Mouse (Mus musculus) cerebellum, adult 9-11 months (tissue): ENCODE measurements at regions not wholly inside any gene's neighbourhood (a gene's known extent, or its start where the extent isn't known, plus 50 kb on each side); places are given as distances from the start of the nearest gene placed in this dataset.

Experiments used
- DNase-seq: peaks from one replicate; pipeline ENCODE4 v3.0.0; 2022

GRCm38 (mm10) chr12:58581811-58582572 is 312.9 kb upstream of the Clec14a start:
- DNase-seq, result no peak

DNA sequence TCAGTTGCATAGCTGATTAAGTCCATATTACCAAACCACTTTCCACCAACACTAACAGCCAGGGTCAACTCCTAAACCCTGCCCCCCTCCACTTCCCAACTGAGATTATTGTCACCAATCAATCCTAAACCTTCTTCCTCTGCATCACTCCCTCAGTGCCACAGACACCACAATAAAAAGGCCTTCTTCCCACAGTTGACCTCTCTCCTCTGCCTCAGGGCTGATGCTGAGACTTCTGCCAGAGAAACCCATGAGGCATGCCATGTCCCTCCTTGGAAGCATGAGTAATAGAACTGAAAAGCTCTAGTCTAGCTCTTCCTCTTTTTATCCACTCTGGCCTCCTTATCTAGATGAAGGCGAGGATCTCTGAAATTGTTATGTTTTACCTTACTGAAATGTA is 300.0 kb upstream of the Clec14a start:
- no peak for DNase-seq

DNA sequence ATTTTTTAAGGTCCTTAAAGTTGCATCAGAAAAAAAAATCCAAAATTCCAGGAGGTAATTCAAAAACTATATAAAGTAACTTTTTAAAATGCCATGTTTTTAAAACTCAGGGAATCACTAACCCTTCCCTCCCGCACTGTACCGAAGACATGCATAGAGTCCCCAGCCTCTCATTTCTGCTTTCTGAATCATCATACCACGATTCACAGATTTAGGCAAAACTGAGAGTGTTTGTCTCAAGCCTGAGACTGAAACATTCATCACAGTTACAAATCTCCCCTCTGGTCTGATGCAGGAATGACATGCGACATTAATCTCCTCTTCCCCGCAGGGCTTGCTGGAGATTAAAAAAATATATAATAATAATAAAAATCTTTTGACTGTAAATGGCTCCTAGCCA is 291.8 kb upstream of the Clec14a start:
- DNase-seq, result no peak

GRCm38 (mm10) chr12:58559833-58560232 is 290.7 kb upstream of the Clec14a start:
- DNase-seq, result no peak

DNA sequence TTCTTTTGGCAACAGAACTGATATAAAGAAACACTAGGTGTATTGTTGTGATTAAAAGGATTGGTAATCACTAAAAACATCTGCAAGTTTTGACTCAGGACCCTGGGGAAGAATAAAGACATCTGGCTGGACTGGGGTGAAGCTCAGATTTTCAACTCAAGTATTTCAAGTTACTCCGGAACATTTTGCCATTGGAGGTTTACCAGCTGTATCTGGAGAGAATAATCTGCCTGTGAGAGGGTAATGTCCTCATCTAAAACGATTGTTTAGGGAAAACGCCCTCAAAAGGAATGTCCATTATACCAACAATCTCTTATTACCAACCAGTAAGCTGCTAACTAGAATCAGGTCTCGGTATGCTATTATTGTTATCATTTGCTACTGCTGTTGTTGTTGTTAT is 288.2 kb upstream of the Clec14a start:
- DNase-seq, result no peak

GRCm38 (mm10) chr12:58556741-58557140 is 287.7 kb upstream of the Clec14a start:
- DNase-seq, result no peak

GRCm38 (mm10) chr12:58556060-58556459 is 287.0 kb upstream of the Clec14a start:
- no peak for DNase-seq

DNA sequence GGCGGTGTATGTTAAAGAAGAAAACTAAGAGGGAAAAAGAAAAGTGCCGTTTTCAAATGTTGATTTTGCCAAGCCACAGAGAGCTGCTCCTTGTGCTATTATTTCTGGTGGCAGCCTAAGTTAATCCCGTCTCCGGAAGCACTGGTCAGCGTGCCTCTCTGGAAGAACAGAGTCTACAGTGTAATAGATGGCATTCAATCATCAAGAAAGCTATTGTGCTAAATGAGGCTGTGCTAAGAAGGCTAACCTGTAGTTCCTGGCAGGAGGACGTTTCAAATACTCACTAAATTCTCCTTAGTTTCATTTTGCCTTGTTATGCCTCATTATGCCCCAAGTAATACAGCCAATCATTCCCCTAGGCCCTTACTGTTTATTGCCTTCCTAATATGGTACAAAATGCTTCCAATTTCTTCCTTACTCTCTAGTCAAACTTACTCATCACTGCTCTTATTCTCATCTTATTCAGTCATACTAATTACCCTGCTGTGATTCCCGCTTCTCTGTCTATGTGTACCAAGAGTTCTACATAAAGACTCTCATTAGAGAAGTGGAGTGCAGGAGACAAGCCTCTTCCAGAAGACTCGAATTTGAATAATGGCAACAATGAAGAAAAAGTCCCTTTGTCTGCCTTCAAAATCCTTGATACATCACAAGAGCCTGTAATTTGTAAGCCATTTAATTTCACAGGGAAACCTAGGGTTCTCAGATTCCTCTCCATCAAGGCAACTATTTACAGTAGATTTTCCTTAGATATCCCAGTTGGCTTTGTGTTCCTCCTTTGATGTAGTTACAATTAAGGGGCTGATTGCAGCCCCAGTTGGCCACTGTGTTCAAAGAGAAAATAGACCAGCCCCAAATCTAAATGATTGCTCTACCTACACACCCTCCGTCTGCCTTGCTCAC is 282.0 kb upstream of the Clec14a start:
- no peak for DNase-seq

GRCm38 (mm10) chr12:58545832-58546538 is 276.9 kb upstream of the Clec14a start:
- DNase-seq, result peak; percentile 2

DNA sequence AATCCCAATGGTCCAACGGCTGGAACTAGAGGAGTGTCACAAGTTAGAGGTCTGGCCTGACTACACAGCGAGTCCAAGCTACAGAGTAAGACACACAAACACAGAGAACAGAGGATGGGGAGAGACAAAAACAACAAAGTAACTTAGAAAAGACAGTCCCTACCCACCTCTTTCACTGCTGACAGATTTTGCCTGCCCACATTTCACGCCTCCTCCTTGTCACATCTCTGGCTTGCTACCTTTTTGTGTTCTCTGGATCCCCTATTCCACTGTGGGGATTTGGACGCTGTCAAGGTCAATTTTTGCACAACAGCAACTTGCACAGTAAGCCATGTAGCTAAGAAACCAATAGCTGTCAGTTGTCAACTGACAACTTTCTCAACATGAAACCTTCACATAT is 275.8 kb upstream of the Clec14a start:
- no peak for DNase-seq

DNA sequence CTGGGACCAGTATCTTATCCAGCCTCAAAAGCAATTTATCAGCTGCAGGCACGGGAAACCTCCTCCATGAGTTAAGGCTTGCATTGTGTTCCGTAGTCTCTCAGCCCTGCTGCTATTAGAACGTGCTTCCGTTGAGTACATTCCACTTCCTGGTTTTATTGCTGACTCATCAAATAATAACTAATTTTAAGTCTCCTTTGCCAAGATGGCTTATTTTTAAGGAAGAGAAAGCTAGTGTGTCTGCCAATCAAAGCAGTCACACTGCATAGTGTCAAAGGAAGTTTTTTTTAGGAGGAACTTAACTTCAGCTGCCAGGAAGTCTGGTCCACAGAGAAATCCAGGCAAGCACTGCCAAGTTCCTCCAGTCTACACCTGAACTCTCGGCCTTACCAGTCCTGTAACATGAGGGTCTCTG is 269.2 kb upstream of the Clec14a start:
- no peak for DNase-seq

DNA sequence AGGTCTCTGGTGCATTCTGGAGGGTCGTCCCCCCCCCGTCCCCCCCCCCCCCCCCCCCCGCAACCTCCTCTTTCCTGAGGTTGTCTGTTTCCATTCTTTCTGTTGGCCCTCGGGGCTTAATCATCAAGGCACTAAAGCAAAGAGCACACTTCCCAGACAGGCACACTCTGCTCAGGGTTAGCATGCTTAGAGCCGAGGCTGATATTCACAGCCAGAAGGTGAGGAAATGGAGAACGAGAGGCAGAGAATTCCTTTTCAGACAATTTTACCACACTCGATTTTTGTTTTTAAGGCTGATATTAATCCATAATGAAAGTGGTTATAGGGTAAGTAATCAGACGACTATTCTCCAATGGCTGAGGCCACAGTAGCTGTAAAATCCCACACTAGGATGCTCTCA is 268.7 kb upstream of the Clec14a start:
- DNase-seq, result no peak

DNA sequence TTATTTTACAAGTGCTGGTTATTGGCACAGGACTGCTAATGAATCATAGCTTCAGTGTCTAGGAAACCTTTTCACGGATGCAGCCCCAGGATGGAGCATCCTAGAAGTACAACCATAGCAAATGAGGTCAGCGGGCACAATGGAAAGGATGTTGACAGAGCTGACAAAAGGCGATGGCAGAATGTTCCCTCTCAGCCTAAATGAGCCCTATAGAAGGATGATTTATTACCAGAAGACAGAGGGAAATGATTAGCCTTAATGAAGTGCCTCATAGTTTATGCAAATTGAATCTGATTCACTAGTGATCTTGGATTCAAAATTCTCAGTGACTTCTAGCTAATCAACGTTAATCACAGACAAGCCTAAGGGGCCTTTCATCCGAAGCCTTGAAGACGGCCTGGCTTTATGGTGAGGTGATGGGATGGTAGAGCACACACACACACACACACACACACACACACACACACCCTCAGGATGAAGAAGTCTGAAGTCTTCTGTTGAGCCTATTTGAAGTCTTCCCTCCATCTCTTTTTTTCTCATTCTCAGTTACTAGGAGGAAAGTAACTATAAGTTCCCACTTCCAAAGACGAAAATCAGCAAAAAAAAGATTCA is 267.4 kb upstream of the Clec14a start:
- DNase-seq, result no peak

GRCm38 (mm10) chr12:58530306-58530705 is 261.2 kb upstream of the Clec14a start:
- DNase-seq, result no peak

- DNase-seq, result no peak
These were observed 247.7 kb upstream of the Clec14a start for GRCm38 (mm10) chr12:58516800-58517199.

DNA sequence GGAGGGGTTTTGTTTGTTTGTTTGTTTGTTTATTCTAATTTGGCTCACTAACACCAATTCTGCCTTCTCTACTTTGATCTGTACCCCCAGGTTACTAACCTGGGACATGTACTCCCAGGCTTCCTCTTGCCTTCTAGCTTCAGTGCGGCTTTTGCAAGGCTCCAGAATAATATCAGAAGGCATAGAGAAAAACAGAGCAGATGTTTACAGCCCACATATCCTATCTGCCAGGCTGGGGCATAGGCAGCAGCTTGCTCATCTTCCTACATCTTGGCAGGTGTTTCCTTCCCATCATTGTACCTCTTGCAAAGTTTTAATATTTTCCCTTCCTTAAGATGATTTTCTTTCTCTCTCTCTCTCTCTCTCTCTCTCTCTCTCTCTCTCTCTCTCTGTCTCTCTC is 244.9 kb upstream of the Clec14a start:
- DNase-seq, result no peak

DNA sequence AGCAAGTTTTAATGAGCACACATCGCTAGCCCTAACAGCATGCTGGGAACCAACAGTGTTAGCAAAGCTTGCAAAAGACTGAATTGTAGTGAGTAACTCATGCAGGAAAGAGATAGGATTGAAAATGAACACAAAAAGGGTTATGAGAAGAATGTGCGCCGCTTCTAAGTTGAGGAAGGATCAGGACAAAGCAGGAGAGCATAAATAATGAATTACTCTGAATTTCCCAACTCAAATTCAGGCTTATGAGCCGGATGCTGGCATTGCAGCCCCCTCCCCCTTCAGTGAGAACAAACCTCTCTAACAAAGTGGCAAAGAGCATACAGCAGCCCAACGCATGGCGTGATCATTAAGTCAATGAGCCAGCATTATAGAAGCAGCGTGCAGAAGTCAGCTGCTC is 243.6 kb upstream of the Clec14a start:
- no peak for DNase-seq

GRCm38 (mm10) chr12:58504283-58504682 is 235.2 kb upstream of the Clec14a start:
- no peak for DNase-seq

- DNase-seq, result no peak
These were observed 205.1 kb upstream of the Clec14a start for GRCm38 (mm10) chr12:58474181-58474580.

DNA sequence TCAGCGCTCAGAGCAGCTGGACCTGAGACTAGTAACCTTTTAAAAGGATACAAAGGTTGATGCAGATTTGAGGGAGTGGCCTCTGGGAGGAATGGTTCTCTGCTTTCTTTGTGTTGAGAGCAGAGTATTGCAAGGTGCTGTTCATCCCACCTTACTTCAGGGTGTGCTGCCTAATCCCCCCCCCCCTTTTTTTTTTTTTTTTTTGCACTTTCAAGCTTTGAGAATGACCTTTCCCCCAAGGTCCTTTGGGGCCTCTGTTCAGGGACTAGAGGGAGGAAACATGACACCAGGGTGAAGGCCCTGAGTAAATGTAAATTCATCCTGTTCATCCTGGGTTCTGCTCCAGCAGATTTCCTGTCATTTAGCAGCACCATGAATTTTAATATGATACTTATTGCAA is 204.4 kb upstream of the Clec14a start:
- no peak for DNase-seq

DNA sequence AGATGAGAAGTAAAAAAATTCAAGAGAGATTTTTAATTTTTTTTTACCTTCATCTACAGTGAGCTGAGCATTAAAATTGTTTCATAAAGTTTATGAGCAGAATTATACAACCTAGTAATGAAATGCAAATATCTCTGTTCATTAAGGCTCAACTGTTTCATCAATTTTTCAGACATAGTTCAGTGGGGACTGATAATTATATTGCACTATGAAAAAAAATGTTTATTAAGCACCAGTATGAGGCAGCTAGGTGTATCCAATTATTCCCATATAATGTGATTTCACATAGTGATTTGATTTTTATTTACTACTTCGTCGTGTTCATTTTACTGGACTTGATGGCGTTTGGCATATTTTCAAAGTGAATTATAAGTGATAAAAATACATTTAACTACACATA is 191.4 kb upstream of the Clec14a start:
- DNase-seq, result no peak

DNA sequence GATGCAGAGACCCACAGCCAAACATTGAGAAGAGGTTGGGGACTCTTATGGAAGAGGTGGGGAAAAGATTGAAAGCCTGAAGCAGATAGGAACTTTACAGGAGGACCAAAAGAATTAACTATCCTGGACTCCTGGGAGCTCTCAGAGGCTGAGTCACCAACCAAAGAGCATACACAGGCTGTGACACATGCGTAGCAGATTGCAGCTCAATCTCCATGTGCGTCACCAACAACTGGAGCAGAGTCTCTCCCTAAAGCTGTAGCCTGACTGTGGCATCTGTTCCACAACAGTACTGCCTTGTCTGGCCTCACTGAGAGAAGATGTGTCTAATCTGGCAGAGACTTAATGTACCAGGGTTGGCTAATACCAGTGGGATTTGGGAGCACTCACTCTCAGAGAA is 185.7 kb upstream of the Clec14a start:
- no peak for DNase-seq

- no peak for DNase-seq
These were observed 173.9 kb upstream of the Clec14a start for GRCm38 (mm10) chr12:58443007-58443406.
